Mouse (Mus musculus) MEL (cell line): ENCODE results near the gene Sart3. TPM values are rescaled to one million over a fixed set of nuclear protein-coding genes. Genes with fewer than 3 reads are reported as not detected.

Experiments used
- DNase-seq: peaks from one replicate; pipeline ENCODE4 v3.0.0; 2011; ENCODE audit warnings: low read depth, low spot score
- H3K27ac ChIP-seq: 2 replicates; pipeline ENCODE4 v1.5.1; 2012; ENCODE audit warnings: low read depth, mild to moderate bottlenecking, control low read depth, low read length, moderate library complexity; ENCODE audit not compliant: control insufficient read depth
- H3K27me3 ChIP-seq, 2 experiments: fragments of 150-350 bp in 1 of 2; sonication (generic) in 1 of 2; 2 replicates each; pipeline ENCODE4 v1.6.1; 2012; ENCODE audit warnings: low read length in 2 of 2, mild to moderate bottlenecking in 2 of 2, improper control_type of control experiment in 1 of 2, moderate library complexity in 1 of 2; ENCODE audit not compliant: insufficient read depth in 2 of 2, control insufficient read depth in 1 of 2
- H3K36me3 ChIP-seq, 2 experiments: 2 replicates each; pipeline ENCODE4 v1.6.1; 2012 to 2014; ENCODE audit warnings: low read length in 2 of 2, improper control_type of control experiment in 1 of 2, inconsistent platforms in 1 of 2, mild to moderate bottlenecking in 1 of 2; ENCODE audit not compliant: insufficient read depth in 2 of 2, control insufficient read depth in 1 of 2
- H3K4me1 ChIP-seq, 2 experiments: fragments of 150-350 bp in 1 of 2; sonication (generic) in 1 of 2; 2 replicates each; pipeline ENCODE4 v1.6.1; 2012; ENCODE audit warnings: low read length in 2 of 2, improper control_type of control experiment in 1 of 2, mild to moderate bottlenecking in 1 of 2; ENCODE audit not compliant: insufficient read depth in 2 of 2, control insufficient read depth in 1 of 2
- H3K4me3 ChIP-seq, 2 experiments: fragments of 150-350 bp in 1 of 2; sonication (generic) in 1 of 2; 2 replicates each; pipeline ENCODE4 v1.5.1; 2012; ENCODE audit warnings: low read depth in 2 of 2, low read length in 2 of 2, mild to moderate bottlenecking in 2 of 2, moderate library complexity in 2 of 2, control low read depth in 1 of 2, improper control_type of control experiment in 1 of 2; ENCODE audit not compliant: control insufficient read depth in 1 of 2, insufficient read depth in 1 of 2
- H3K79me2 ChIP-seq: 2 replicates; pipeline ENCODE4 v1.6.1; 2012; ENCODE audit warnings: mild to moderate bottlenecking, low read length, moderate library complexity; ENCODE audit not compliant: control insufficient read depth, poor library complexity, insufficient read depth
- H3K9ac ChIP-seq: 2 replicates; pipeline ENCODE4 v1.6.1; 2012; ENCODE audit warnings: low read depth, mild to moderate bottlenecking, control low read depth, low read length, moderate library complexity; ENCODE audit not compliant: control insufficient read depth, poor library complexity, severe bottlenecking
- H3K9me3 ChIP-seq: fragments of 150-350 bp; sonication (generic); replicated peaks from 2 replicates; pipeline ENCODE4 v1.6.1; 2012; ENCODE audit warnings: mild to moderate bottlenecking, low read length, improper control_type of control experiment, moderate library complexity; ENCODE audit not compliant: insufficient read depth
- BHLHE40 ChIP-seq: IDR thresholded peaks from 2 replicates; pipeline ENCODE4 v1.6.1; 2012; ENCODE audit warnings: low read depth, mild to moderate bottlenecking, inconsistent platforms, low read length, improper control_type of control experiment, borderline replicate concordance
- CHD1 ChIP-seq: IDR thresholded peaks from 2 replicates; pipeline ENCODE4 v1.6.1; 2012; ENCODE audit warnings: low read depth, mild to moderate bottlenecking, inconsistent platforms, low read length, improper control_type of control experiment
- CHD2 ChIP-seq: IDR thresholded peaks from 2 replicates; pipeline ENCODE4 v1.6.1; 2011; ENCODE audit warnings: low read length, improper control_type of control experiment
- CTCF ChIP-seq, 3 experiments: IDR thresholded peaks in 2 of 3; conservative IDR thresholded peaks in 1 of 3; 2 replicates each; pipeline ENCODE4 v1.5.1; 2011 to 2012; ENCODE audit warnings: low read length in 3 of 3, low read depth in 2 of 3, mild to moderate bottlenecking in 2 of 3, improper control_type of control experiment in 1 of 3, inconsistent platforms in 1 of 3, mixed read lengths in 1 of 3, moderate library complexity in 1 of 3; ENCODE audit not compliant: control insufficient read depth in 1 of 3, insufficient read depth in 1 of 3, poor library complexity in 1 of 3, severe bottlenecking in 1 of 3
- E2F4 ChIP-seq: IDR thresholded peaks from 2 replicates; pipeline ENCODE4 v1.6.1; 2011; ENCODE audit warnings: low read depth, low read length, improper control_type of control experiment, borderline replicate concordance
- ELF1 ChIP-seq: IDR thresholded peaks from 2 replicates; pipeline ENCODE4 v1.6.1; 2014; ENCODE audit warnings: low read depth, mild to moderate bottlenecking, inconsistent platforms, low read length, improper control_type of control experiment, moderate library complexity
- EP300 ChIP-seq, 2 experiments: IDR thresholded peaks; 2 replicates each; pipeline ENCODE4 v1.6.1; 2011; ENCODE audit warnings: improper control_type of control experiment in 2 of 2, low read length in 2 of 2, low read depth in 1 of 2, mild to moderate bottlenecking in 1 of 2
- ETS1 ChIP-seq: IDR thresholded peaks from 2 replicates; pipeline ENCODE4 v1.6.1; 2012; ENCODE audit warnings: low read depth, mild to moderate bottlenecking, inconsistent platforms, low read length, improper control_type of control experiment, moderate library complexity
- GABPA ChIP-seq: IDR thresholded peaks from 2 replicates; pipeline ENCODE4 v1.6.1; 2012; ENCODE audit warnings: low read depth, mild to moderate bottlenecking, inconsistent platforms, low read length, improper control_type of control experiment, moderate library complexity
- GATA1 ChIP-seq: IDR thresholded peaks from 2 replicates; pipeline ENCODE4 v1.6.1; 2011; ENCODE audit warnings: low read depth, low read length, improper control_type of control experiment
- HCFC1 ChIP-seq: IDR thresholded peaks from 2 replicates; pipeline ENCODE4 v1.6.1; 2012; ENCODE audit warnings: low read depth, mild to moderate bottlenecking, inconsistent platforms, low read length, improper control_type of control experiment, moderate library complexity
- JUND ChIP-seq: IDR thresholded peaks from 2 replicates; pipeline ENCODE4 v1.6.1; 2011; ENCODE audit warnings: low read depth, mild to moderate bottlenecking, improper control_type of control experiment, low read length
- KAT2A ChIP-seq: conservative IDR thresholded peaks from 2 replicates; pipeline ENCODE4 v1.6.1; 2012; ENCODE audit warnings: low read depth, low read length, improper control_type of control experiment, inconsistent platforms
- MAFK ChIP-seq: IDR thresholded peaks from 2 replicates; pipeline ENCODE4 v1.6.1; 2011; ENCODE audit warnings: low read depth, mild to moderate bottlenecking, low read length, improper control_type of control experiment, borderline replicate concordance
- MAX ChIP-seq: IDR thresholded peaks from 2 replicates; pipeline ENCODE4 v1.6.1; 2011; ENCODE audit warnings: low read length, improper control_type of control experiment
- MAZ ChIP-seq: IDR thresholded peaks from 2 replicates; pipeline ENCODE4 v1.6.1; 2012; ENCODE audit warnings: low read depth, mild to moderate bottlenecking, inconsistent platforms, low read length, improper control_type of control experiment
- MEF2A ChIP-seq: IDR thresholded peaks from 2 replicates; pipeline ENCODE4 v1.6.1; 2014; ENCODE audit warnings: low read depth, mild to moderate bottlenecking, inconsistent platforms, low read length, improper control_type of control experiment; ENCODE audit not compliant: poor library complexity, insufficient replicate concordance, severe bottlenecking; ENCODE audit errors: extremely low read depth
- MXI1 ChIP-seq: IDR thresholded peaks from 2 replicates; pipeline ENCODE4 v1.6.1; 2011; ENCODE audit warnings: mild to moderate bottlenecking, low read depth, low read length, improper control_type of control experiment
- MYB ChIP-seq: IDR thresholded peaks from 2 replicates; pipeline ENCODE4 v1.6.1; 2011; ENCODE audit warnings: mild to moderate bottlenecking, low read depth, low read length, improper control_type of control experiment
- MYC ChIP-seq: IDR thresholded peaks from 2 replicates; pipeline ENCODE4 v1.6.1; 2011; ENCODE audit warnings: low read depth, mild to moderate bottlenecking, low read length, improper control_type of control experiment, moderate library complexity
- NELFE ChIP-seq: IDR thresholded peaks from 2 replicates; pipeline ENCODE4 v1.6.1; 2011; ENCODE audit warnings: low read depth, low read length, improper control_type of control experiment
- NRF1 ChIP-seq: IDR thresholded peaks from 2 replicates; pipeline ENCODE4 v1.6.1; 2014; ENCODE audit warnings: low read depth, mild to moderate bottlenecking, inconsistent platforms, low read length, improper control_type of control experiment, moderate library complexity; ENCODE audit not compliant: poor library complexity, insufficient read depth, severe bottlenecking
- POLR2A ChIP-seq, 2 experiments: IDR thresholded peaks; 2 replicates each; pipeline ENCODE4 v1.6.1; 2011 to 2012; ENCODE audit warnings: low read length in 2 of 2, mild to moderate bottlenecking in 2 of 2, control low read depth in 1 of 2, improper control_type of control experiment in 1 of 2, low read depth in 1 of 2, moderate library complexity in 1 of 2; ENCODE audit not compliant: control insufficient read depth in 1 of 2, insufficient read depth in 1 of 2, poor library complexity in 1 of 2
- POLR2AphosphoS2 ChIP-seq: IDR thresholded peaks from 2 replicates; pipeline ENCODE4 v1.6.1; 2011; ENCODE audit warnings: low read length, improper control_type of control experiment
- POLR2AphosphoS5 ChIP-seq: IDR thresholded peaks from 2 replicates; pipeline ENCODE4 v1.6.1; 2012; ENCODE audit warnings: low read depth, borderline replicate concordance, mild to moderate bottlenecking, inconsistent platforms, low read length, moderate library complexity, mixed read lengths
- RAD21 ChIP-seq: IDR thresholded peaks from 2 replicates; pipeline ENCODE4 v1.6.1; 2011; ENCODE audit warnings: mild to moderate bottlenecking, low read depth, low read length, improper control_type of control experiment
- RCOR1 ChIP-seq: IDR thresholded peaks from 2 replicates; pipeline ENCODE4 v1.6.1; 2012; ENCODE audit warnings: low read depth, mild to moderate bottlenecking, inconsistent platforms, low read length, improper control_type of control experiment
- SIN3A ChIP-seq: IDR thresholded peaks from 2 replicates; pipeline ENCODE4 v1.6.1; 2012; ENCODE audit warnings: low read length, improper control_type of control experiment, inconsistent platforms
- SMC3 ChIP-seq: IDR thresholded peaks from 2 replicates; pipeline ENCODE4 v1.6.1; 2011; ENCODE audit warnings: low read depth, low read length, improper control_type of control experiment
- TAL1 ChIP-seq: IDR thresholded peaks from 2 replicates; pipeline ENCODE4 v1.6.1; 2012; ENCODE audit warnings: mild to moderate bottlenecking, inconsistent platforms, low read length, moderate library complexity, mixed read lengths
- TBP ChIP-seq: IDR thresholded peaks from 2 replicates; pipeline ENCODE4 v1.8.0; 2011; ENCODE audit warnings: low read depth, low read length, improper control_type of control experiment
- TCF12 ChIP-seq: IDR thresholded peaks from 2 replicates; pipeline ENCODE4 v1.6.1; 2014; ENCODE audit warnings: low read depth, mild to moderate bottlenecking, inconsistent platforms, low read length, improper control_type of control experiment, moderate library complexity
- UBTF ChIP-seq: IDR thresholded peaks from 2 replicates; pipeline ENCODE4 v1.6.1; 2012; ENCODE audit warnings: low read depth, mild to moderate bottlenecking, inconsistent platforms, low read length, improper control_type of control experiment, moderate library complexity, borderline replicate concordance; ENCODE audit not compliant: insufficient read depth
- USF1 ChIP-seq: IDR thresholded peaks from 2 replicates; pipeline ENCODE4 v1.6.1; 2014; ENCODE audit warnings: low read depth, mild to moderate bottlenecking, inconsistent platforms, low read length, improper control_type of control experiment, moderate library complexity
- USF2 ChIP-seq, 2 experiments: IDR thresholded peaks; 2 replicates each; pipeline ENCODE4 v1.6.1; 2011 to 2012; ENCODE audit warnings: improper control_type of control experiment in 2 of 2, low read length in 2 of 2, borderline replicate concordance in 1 of 2, inconsistent platforms in 1 of 2, low read depth in 1 of 2, mild to moderate bottlenecking in 1 of 2; ENCODE audit not compliant: insufficient read depth in 1 of 2
- ZC3H11A ChIP-seq: IDR thresholded peaks from 2 replicates; pipeline ENCODE4 v1.6.1; 2012; ENCODE audit warnings: low read depth, mild to moderate bottlenecking, inconsistent platforms, low read length, improper control_type of control experiment
- ZKSCAN1 ChIP-seq: IDR thresholded peaks from 2 replicates; pipeline ENCODE4 v1.6.1; 2012; ENCODE audit warnings: low read depth, mild to moderate bottlenecking, inconsistent platforms, low read length, improper control_type of control experiment, moderate library complexity
- ZNF384 ChIP-seq: IDR thresholded peaks from 2 replicates; pipeline ENCODE4 v1.6.1; 2012; ENCODE audit warnings: low read depth, mild to moderate bottlenecking, inconsistent platforms, low read length, improper control_type of control experiment
- polyA plus RNA-seq, 2 experiments: library from polyadenylated mRNA; stranded (reverse) in 1 of 2; unstranded in 1 of 2; fragments of >175 nt in 1 of 2; fragments of >200 nt in 1 of 2; gene quantifications; 2 replicates each; pipeline versions ENCODE4 v1.2.1 to v1.2.4; 2012; ENCODE audit warnings: low replicate concordance in 2 of 2, low read depth in 1 of 2; ENCODE audit not compliant: insufficient read length in 2 of 2, insufficient read depth in 1 of 2, missing spikeins in 1 of 2
- total RNA-seq: library from RNA; depleted of rRNA; stranded (reverse); fragments of 300-350 nt; gene quantifications from 2 replicates; pipeline ENCODE4 v1.2.3, GENCODE M21; 2012

The Sart3 gene
- total and polyA plus RNA-seq, 3 experiments: 41.4 to 74.4 TPM; not detected in 1

DNA sequence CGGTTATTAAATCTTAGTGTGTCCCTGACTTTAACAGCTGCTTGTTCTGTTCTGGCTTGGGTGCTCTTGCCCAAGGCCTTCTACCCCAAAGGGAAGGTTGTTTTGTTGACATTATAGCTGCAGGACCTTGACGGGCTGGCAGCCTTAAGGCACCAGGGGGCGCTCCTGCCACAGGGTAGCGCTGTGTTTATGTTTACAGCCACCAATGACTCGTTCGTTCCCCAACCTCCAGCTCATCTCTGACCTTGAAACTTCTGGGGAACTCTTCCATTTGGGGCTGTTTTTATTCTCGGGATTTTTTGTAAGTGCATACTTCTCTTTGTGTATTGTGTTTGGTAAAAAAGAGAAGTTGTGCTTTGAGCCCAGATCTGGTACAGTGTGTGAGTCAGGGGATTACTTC lies 1.4 kb upstream of the Sart3 start:
- H3K9me3 ChIP-seq: no peaks in the 10 kb centered on the region
- peaks cover 38% of the 10 kb centered on the region for H3K79me2 ChIP-seq
- peaks cover 0 to 8% of the 10 kb centered on the region in 2 experiments; a peak in 2 of 4 replicates for H3K36me3 ChIP-seq
- peaks cover 0 to 12% of the 10 kb centered on the region in 2 experiments; a peak in 2 of 4 replicates for H3K4me1 ChIP-seq
- peak overlapping the region; percentile 79 for H3K9ac ChIP-seq
- H3K4me3 ChIP-seq: peak overlapping the region; percentile 67 to 94
- H3K27me3 ChIP-seq: no peaks in the 10 kb centered on the region
- peak; percentile 90 for DNase-seq
- H3K27ac ChIP-seq: peak overlapping the region; percentile 1; the same call in 1 of the 2 replicates
- peak; percentile 84 for TF ChIP-seq RAD21
- TF ChIP-seq JUND: no peak
- no peak for TF ChIP-seq POLR2AphosphoS5
- no peak for TF ChIP-seq MYC
- TF ChIP-seq CHD2: no peak
- TF ChIP-seq POLR2A (IDR thresholded peaks at IDR 0.05; ENCODE audit: control insufficient read depth in 1 of 2, insufficient read depth in 1 of 2, low read depth in 1 of 2, low read length in 2 of 2, poor library complexity in 1 of 2): no peak
- TF ChIP-seq E2F4: no peak
- TF ChIP-seq USF1: no peak
- no peak for TF ChIP-seq TBP
- TF ChIP-seq GABPA: no peak
- no peak for TF ChIP-seq UBTF
- peak; percentile 71 for TF ChIP-seq MAZ
- no peak for TF ChIP-seq POLR2AphosphoS2
- no peak for TF ChIP-seq GATA1
- TF ChIP-seq CTCF (IDR thresholded peaks at IDR 0.05 in 2 of 3, conservative IDR thresholded peaks at IDR 0.05 in 1 of 3; ENCODE audit: control insufficient read depth in 1 of 3, insufficient read depth in 1 of 3, low read depth in 2 of 3, low read length in 3 of 3, poor library complexity in 1 of 3, severe bottlenecking in 1 of 3): peak; percentile 89 to 98 (median 94)
- TF ChIP-seq ETS1: 0 out of 2 replicates have a peak, but pooled peaks have one; percentile 18
- no peak for TF ChIP-seq ZNF384
- no peak for TF ChIP-seq MYB
- TF ChIP-seq USF2 (IDR thresholded peaks at IDR 0.05; ENCODE audit: borderline replicate concordance in 1 of 2, insufficient read depth in 1 of 2, low read depth in 1 of 2, low read length in 2 of 2): no peak
- TF ChIP-seq MEF2A: no peak
- TF ChIP-seq NRF1: no peak
- TF ChIP-seq TAL1: no peak
- no peak for TF ChIP-seq ZKSCAN1
- TF ChIP-seq RCOR1: no peak
- no peak for TF ChIP-seq EP300 (IDR thresholded peaks at IDR 0.05; ENCODE audit: low read depth in 1 of 2, low read length in 2 of 2)
- TF ChIP-seq ELF1: no peak
- no peak for TF ChIP-seq NELFE
- TF ChIP-seq HCFC1: peak; percentile 65
- peak; percentile 94 for TF ChIP-seq SMC3
- TF ChIP-seq SIN3A: peak; percentile 96
- no peak for TF ChIP-seq CHD1
- no peak for TF ChIP-seq KAT2A
- no peak for TF ChIP-seq MAFK
- no peak for TF ChIP-seq BHLHE40
- TF ChIP-seq MXI1: peak; percentile 78; the same call in 1 of the 2 replicates
- TF ChIP-seq ZC3H11A: peak; percentile 74
- TF ChIP-seq MAX: peak; percentile 40; the same call in 1 of the 2 replicates
- no peak for TF ChIP-seq TCF12
